Mouse (Mus musculus): ENCODE measurements at regions not wholly inside any gene's neighbourhood (a gene's known extent, or its start where the extent isn't known, plus 50 kb on each side); places are given as distances from the start of the nearest gene placed in this dataset.

- no peak for TF ChIP-seq CTCF (conservative IDR thresholded peaks at IDR 0.05; ENCODE audit: low read length)
- no peak for TF ChIP-seq POU5F1 (IDR thresholded peaks at IDR 0.05; ENCODE audit: borderline replicate concordance, low read length)
These were observed 141.7 kb upstream of the Sgk1 start for GRCm38 (mm10) chr10:21740256-21740655.
